Mouse (Mus musculus) testis, adult 2 months (tissue): ENCODE measurements at regions not wholly inside any gene's neighbourhood (a gene's known extent, or its start where the extent isn't known, plus 50 kb on each side); places are given as distances from the start of the nearest gene placed in this dataset.
"Not testable (repeated sequence)": the region's sequence is repeated elsewhere in the genome, so short reads cannot be mapped to it uniquely, and the experiment has no call there.

Source experiments
- H3K27ac ChIP-seq: fragments of 200-500 bp; 2 replicates; pipeline ENCODE4 v1.5.1; 2012; ENCODE audit warnings: low read depth, low read length; ENCODE audit not compliant: control insufficient read depth, insufficient read depth
- H3K27me3 ChIP-seq: fragments of 200-500 bp; 2 replicates; pipeline ENCODE4 v1.6.1; 2012; ENCODE audit warnings: mild to moderate bottlenecking, low read length, moderate library complexity; ENCODE audit not compliant: control insufficient read depth, insufficient read depth
- H3K36me3 ChIP-seq: fragments of 200-500 bp; 2 replicates; pipeline ENCODE4 v1.6.1; 2012; ENCODE audit warnings: mild to moderate bottlenecking, low read length; ENCODE audit not compliant: control insufficient read depth, insufficient read depth
- H3K4me1 ChIP-seq: fragments of 200-500 bp; 2 replicates; pipeline ENCODE4 v1.6.1; 2012; ENCODE audit warnings: low read length; ENCODE audit not compliant: control insufficient read depth, insufficient read depth
- H3K4me3 ChIP-seq: fragments of 200-500 bp; 2 replicates; pipeline ENCODE4 v1.5.1; 2012; ENCODE audit warnings: low read depth, mild to moderate bottlenecking, low read length, moderate library complexity, mixed read lengths; ENCODE audit not compliant: control insufficient read depth
- CTCF ChIP-seq: fragments of 200-500 bp; IDR thresholded peaks from 2 replicates; pipeline ENCODE4 v1.5.1; 2012; ENCODE audit warnings: low read depth, mild to moderate bottlenecking, inconsistent platforms, low read length, moderate library complexity; ENCODE audit not compliant: control insufficient read depth, insufficient read depth, insufficient replicate concordance
- POLR2A ChIP-seq: fragments of 200-500 bp; IDR thresholded peaks from 2 replicates; pipeline ENCODE4 v1.6.1; 2012; ENCODE audit warnings: low read depth, mild to moderate bottlenecking, inconsistent platforms, low read length, moderate library complexity; ENCODE audit not compliant: control insufficient read depth

- H3K27ac ChIP-seq: no peak overlapping the region
- TF ChIP-seq POLR2A (no peak), CTCF (no peak)
- H3K36me3 ChIP-seq: no peaks in the 10 kb centered on the region
- no peak overlapping the region for H3K4me3 ChIP-seq
- H3K27me3 ChIP-seq: no peaks in the 10 kb centered on the region
- H3K4me1 ChIP-seq: no peaks in the 10 kb centered on the region
Measured at GRCm38 (mm10) chr7:73233539-73234158, 141.7 kb upstream of the Rgma start.

- Histone ChIP-seq H3K4me3 (no peak overlapping the region), H3K4me1 (no peaks in the 10 kb centered on the region), H3K36me3 (no peaks in the 10 kb centered on the region), H3K27ac (no peak overlapping the region), H3K27me3 (no peaks in the 10 kb centered on the region)
- TF ChIP-seq POLR2A (no peak), CTCF (no peak)
Measured at GRCm38 (mm10) chr7:73238486-73238885, 136.8 kb upstream of the Rgma start.

DNA sequence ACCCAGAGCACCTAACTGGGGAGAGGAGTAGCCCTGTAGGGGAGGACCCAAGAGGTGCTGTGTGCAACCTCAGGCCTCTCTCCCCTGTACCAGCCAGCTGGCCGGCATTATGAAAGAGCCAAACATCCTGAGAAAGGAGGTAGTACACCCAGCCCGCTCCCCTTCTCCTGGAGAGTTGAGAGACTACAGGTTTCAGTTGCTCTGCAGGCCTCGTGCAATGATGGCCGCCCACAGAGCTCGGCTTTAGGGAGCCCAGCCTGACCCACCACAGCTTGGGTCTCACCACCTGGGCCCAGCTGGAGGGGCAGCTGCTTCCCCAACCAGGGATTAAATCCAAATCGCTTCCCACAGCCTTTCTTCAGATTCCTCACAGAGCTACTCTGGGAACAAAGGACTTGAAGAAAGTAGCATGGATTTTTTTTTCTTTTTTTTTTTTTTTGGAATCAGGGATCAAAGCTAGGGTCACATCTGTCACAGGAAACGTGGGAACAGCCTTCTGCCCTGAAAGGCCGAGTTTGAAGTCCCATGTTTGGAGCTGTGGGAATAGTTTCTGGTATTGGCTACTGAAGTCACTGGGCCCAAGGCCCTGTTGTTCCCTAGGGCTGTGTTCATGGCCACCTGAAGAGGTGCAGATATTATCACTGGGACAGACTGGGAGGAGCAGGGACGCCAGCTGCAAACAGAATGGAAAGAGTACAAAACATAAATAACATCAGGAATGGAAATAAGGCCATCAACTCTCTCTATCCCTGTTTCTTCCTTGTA is 131.5 kb upstream of the Rgma start:
- H3K4me1 ChIP-seq: no peaks in the 10 kb centered on the region
- no peaks in the 10 kb centered on the region for H3K36me3 ChIP-seq
- no peaks in the 10 kb centered on the region for H3K27me3 ChIP-seq
- H3K4me3 ChIP-seq: no peak overlapping the region
- TF ChIP-seq CTCF (no peak), POLR2A (no peak)
- no peak overlapping the region for H3K27ac ChIP-seq

- Histone ChIP-seq H3K27ac (no peak overlapping the region), H3K36me3 (no peaks in the 10 kb centered on the region), H3K27me3 (no peaks in the 10 kb centered on the region), H3K4me3 (no peak overlapping the region), H3K4me1 (no peaks in the 10 kb centered on the region)
- no peak for TF ChIP-seq POLR2A
- no peak for TF ChIP-seq CTCF
Measured at GRCm38 (mm10) chr7:73245431-73245830, 129.9 kb upstream of the Rgma start.

DNA sequence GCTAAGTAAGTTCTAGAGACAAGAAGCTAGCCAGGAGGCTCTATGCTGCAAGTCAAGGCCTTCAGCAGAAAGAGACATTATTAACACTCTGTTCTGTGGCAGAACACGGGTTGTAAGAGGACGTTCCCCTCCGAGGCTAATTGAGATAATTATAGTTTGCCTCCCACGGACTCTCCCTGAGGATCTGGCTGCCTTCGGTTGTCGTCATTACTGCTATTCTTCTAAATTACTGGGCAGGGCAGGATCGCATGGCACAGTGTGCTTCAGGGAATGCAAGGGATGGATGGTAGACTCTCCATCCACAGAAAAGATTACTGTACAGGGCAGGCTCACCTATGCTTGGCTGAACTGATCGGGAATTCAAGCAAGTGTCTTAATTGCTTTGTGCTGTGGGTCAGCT is 124.7 kb upstream of the Rgma start:
- Histone ChIP-seq H3K27me3 (no peaks in the 10 kb centered on the region), H3K4me1 (no peaks in the 10 kb centered on the region), H3K36me3 (no peaks in the 10 kb centered on the region), H3K27ac (no peak overlapping the region), H3K4me3 (no peak overlapping the region)
- no peak for TF ChIP-seq CTCF
- no peak for TF ChIP-seq POLR2A

DNA sequence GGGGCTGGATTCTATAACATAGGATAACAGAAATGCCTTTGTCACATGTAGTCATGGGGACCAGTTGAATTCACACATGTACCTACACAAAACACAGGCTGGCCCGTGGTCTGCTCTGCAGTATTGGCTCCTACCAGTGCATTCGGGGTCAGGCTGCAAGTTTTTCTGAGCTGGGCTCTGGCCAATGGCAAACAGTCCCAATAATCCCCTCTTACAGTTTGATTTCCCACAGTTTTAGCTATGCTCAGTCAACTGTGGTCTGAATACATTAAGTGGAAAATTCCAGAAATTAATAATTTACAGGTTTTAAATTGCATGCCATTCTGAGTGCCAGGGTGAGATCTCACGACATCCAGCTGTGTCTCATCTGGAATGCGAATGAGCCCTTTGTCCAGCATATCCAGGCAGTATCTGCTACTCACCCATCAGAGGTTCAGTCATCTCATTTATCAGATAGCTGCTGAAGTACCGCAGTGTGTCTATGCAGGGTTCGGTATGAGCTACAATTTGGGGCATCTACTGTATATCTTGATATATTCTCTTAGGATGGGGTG is 124.0 kb upstream of the Rgma start:
- no peaks in the 10 kb centered on the region for H3K4me1 ChIP-seq
- TF ChIP-seq POLR2A (no peak), CTCF (no peak)
- H3K27me3 ChIP-seq: no peaks in the 10 kb centered on the region
- H3K4me3 ChIP-seq: no peak overlapping the region
- H3K36me3 ChIP-seq: no peaks in the 10 kb centered on the region
- no peak overlapping the region for H3K27ac ChIP-seq

- not testable (repeated sequence) for H3K27me3 ChIP-seq, H3K4me3 ChIP-seq, H3K27ac ChIP-seq, H3K36me3 ChIP-seq, H3K4me1 ChIP-seq
Measured at GRCm38 (mm10) chr7:73254972-73255371, 120.3 kb upstream of the Rgma start.

- H3K4me3 ChIP-seq: no peak overlapping the region
- H3K27me3 ChIP-seq: no peaks in the 10 kb centered on the region
- no peak for TF ChIP-seq CTCF
- TF ChIP-seq POLR2A: no peak
- H3K27ac ChIP-seq: no peak overlapping the region
- H3K4me1 ChIP-seq: no peaks in the 10 kb centered on the region
- H3K36me3 ChIP-seq: no peaks in the 10 kb centered on the region
Measured at GRCm38 (mm10) chr7:73260140-73260539, 115.2 kb upstream of the Rgma start.
